Mouse (Mus musculus) large intestine, adult 2 months (tissue): ENCODE data around the gene Tnks1bp1. TPM values are rescaled to one million over a fixed set of nuclear protein-coding genes. Genes with fewer than 3 reads are reported as not detected.

Source experiments
- DNase-seq: peaks from one replicate; pipeline ENCODE4 v3.0.0-alpha.2; 2012; ENCODE audit warnings: low read depth, low spot score
- WGBS: fragments of 180-500 bp; shearing (Covaris S2); methylation state at CpG from one replicate; pipeline ENCODE4 v1.1.7; 2018; 5-methylcytosine and 5-hydroxymethylcytosine counted together
- polyA plus RNA-seq: library from polyadenylated mRNA; depleted of rRNA; stranded (reverse); fragments of >200 nt; gene quantifications from 2 replicates; pipeline ENCODE4 v1.2.3, GENCODE M21; 2012

Gene Tnks1bp1
- polyA plus RNA-seq, 1 experiment: 29.0 TPM

DNA sequence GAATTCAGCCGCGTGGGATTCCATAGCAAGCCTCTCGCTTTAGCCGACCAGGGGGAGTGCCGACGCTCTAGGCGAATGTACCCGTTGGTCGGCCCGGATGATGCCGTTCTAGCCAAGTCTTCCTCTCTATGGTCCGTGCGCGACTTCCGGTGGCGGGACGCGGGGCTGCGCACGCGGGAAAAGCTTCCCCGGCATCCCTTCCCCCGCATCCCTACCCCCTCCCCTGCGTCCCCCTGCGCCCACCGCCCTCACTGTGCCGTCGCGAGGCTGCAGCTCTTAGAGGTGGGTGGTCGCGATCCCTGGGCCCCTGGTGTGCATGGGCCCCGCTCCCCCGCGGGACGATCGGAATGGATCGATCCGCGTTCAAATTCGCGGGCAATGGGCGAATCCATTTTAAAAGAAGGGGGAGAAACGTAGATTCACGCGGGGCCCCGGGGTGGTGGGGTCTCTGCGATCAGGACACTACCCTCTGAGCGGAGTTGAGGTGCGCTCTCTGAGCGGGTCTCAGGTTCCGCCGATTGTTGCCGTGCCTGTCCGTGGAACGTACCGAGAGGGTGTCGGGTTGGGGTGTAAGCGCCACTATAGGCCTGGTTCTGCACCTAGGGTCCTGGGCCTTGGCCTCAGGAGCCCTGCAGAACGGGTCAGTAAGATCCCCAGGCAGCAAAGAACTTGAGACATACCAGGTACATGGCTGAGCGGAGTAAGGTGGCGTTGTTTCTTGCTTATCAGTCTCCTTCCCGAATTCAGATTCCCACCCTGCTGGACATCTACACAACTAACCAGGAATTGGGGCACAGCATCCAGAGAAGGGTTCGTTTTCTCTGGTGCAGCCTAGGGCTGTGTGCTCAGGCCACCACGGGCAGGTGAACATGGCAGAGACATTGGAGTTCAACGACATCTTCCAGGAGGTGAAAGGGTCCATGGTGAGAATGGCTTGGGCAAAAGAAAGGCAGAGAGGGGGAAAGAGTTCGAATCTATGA is 10.5 kb upstream of the Tnks1bp1 start, which contains the start of the genes Ssrp1 and P2rx3:
Gene Ssrp1 (plus strand): TSS at position 188 of the 980 bp plus-strand sequence.
Gene P2rx3 (minus strand): TSS at position 416 of the 980 bp plus-strand sequence.
- under 1% methylated on average over 66 of the region's 66 CpGs for WGBS

DNA sequence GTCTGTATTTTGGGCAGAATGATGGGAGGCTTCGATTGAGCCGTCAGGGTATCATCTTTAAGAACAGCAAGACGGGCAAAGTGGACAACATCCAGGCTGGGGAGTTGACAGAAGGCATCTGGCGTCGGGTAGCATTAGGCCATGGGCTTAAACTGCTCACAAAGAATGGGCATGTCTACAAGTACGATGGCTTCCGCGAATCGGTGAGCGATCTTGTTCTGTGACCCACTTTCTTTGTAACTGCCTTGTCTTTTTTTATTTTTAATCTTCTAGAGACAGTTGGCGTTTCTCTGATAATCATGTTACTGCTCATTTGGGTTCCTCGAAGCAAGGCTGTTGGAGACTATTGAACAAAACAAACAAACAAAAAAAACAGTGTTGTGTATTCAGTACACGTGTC is 9.5 kb upstream of the Tnks1bp1 start:
- no peak for DNase-seq
- WGBS: 80% methylated on average over 13 of the region's 13 CpGs

More for the DNA sequence above, 10.5 kb upstream of the Tnks1bp1 start, which contains the start of the genes Ssrp1 and P2rx3:
- DNase-seq: no peak

DNA sequence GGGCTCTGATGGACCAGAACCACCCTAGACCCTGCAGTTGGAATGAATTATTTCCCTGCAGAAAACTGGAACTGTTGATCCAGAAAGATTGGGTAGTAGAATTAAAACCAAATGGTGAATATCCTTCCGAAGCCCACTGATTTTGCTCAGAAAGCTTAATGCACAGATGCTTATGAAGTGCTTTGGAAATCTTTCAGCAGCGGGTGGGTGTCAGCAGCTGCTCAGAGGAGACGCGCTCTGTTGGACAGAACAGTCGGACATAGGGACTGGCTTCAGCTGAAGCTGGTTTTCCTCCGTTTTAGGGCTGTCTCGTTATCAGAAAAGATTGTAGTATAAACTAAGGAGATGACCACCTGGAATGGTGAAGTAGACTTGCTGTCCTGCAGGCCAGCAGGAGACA is 4.2 kb upstream of the Tnks1bp1 start:
- no peak for DNase-seq
- 87% methylated on average over 7 of the region's 7 CpGs for WGBS

DNA sequence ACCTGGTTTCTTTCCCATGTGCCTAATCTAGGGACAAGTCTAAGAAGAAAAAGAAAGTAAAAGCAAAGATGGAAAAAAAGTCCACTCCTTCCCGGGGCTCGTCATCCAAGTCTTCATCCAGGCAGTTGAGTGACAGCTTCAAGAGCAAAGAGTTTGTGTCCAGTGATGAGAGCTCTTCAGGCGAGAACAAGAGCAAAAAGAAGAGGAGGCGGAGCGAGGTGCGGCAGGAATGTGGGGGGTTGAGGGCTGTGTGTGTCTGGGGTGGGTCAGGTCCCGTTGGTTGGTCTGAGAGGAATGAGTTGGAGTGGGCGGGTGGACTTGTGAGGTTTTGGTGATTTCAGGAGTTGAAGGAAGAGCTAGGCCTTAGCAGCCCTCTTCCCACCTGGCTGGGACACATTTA is 1.6 kb upstream of the Tnks1bp1 start:
- no peak for DNase-seq
- 82% methylated on average over 8 of the region's 8 CpGs for WGBS

DNA sequence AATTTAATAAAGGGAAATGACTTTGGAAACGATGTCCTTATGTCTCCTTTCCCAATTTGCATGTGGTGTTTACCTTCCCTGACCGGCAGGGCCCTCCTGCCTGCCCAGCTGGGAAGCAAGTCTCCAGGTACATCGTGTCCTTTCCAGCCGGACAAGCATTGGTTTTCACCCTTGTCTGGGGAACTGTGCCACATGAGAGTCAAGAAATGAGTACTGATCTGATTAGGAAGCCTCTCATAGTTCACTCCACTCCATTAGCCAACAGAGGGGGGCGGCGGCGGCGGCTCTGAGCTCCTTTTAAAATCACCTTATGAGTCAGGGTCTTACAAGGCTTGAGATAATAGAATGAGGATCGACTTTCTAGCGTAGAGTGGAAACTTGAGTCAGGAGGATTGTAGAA is 741 bp upstream of the Tnks1bp1 start:
- DNase-seq: no peak
- WGBS: 41% methylated on average over 10 of the region's 10 CpGs

DNA sequence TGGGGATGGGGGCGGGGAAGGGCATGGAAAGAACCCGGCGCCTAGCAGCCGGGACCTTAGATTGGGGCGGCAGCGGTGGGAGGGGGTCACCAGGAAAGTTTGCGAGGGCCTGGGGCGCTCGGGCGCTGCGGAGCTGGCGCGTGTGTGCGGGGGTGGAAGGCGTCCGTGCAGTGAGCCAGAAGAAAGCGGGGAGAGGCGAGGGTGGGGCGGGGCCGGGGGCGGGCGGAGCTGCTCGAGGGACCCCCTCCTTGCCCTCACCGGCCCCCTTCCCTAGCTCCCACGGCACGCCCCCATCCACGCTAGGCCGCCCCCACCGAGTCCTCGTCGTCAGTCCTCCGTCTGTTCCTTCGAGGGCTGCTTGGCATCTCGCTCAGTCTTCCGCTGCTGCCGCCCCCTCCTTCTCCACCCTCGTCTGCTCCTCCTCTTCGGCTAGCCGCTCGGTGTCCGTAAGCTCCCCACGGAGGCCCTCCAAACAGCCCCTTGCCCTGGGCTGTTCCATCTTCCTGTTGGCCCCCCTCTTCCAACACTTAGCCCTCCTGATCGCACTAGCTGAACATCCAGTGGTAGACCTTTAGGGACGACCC is 438 bp downstream of the Tnks1bp1 start:
- no peak for DNase-seq
- 2% methylated on average over 38 of the region's 44 CpGs for WGBS

DNA sequence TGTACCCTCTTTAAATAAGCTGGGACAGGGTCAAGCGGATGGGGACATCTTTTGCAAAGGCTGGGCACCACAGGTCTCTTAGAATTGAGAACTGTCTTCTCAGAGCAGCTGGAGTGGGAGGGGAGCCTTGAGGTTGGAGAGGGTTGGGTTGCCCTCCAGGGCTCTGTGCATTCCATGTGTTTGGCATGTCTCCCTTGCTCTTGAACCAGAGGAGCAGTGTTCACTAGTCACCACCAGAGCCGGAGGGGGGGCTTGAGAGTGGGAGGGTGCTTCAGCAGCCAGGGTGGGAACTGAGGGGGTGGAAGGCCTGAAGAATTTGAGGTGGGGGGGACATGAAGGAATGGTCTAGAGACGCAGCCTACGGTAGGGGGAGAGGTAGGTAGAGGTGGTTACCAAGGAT is 1.5 kb downstream of the Tnks1bp1 start:
- WGBS: 74% methylated on average over 4 of the region's 4 CpGs
- no peak for DNase-seq

DNA sequence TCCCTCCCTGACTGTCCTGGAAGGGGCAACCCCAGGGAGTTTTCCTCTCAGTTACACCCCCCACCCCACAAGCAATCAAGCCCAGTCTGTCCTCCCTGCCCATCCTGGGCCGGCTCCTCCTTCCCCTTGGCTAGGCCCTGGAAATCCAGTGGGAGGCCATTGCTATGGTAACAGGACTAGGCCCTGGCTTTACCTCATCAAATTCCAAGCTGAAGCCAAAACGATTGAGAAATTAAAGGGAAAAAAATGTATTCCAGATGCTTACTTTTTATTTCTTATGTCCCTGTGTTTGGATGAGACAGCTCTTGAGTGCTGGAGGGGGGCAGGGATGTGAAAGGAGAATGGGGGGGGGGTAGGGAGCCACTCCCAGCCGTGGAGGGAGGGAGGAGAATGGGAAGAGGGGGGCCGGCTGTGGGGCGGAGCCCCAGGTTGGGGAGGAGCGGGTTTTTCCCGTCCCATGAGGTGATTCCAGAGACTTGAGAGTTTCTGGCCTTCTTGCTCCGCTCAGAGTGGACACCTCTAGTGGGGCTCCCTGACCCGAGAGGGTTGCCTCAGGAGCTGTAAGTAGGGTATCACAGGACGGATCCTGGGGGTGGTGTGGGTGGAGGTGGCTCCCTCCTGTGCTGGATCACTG is 2.3 kb downstream of the Tnks1bp1 start:
- DNase-seq: no peak
- WGBS: 9% methylated on average over 10 of the region's 10 CpGs

DNA sequence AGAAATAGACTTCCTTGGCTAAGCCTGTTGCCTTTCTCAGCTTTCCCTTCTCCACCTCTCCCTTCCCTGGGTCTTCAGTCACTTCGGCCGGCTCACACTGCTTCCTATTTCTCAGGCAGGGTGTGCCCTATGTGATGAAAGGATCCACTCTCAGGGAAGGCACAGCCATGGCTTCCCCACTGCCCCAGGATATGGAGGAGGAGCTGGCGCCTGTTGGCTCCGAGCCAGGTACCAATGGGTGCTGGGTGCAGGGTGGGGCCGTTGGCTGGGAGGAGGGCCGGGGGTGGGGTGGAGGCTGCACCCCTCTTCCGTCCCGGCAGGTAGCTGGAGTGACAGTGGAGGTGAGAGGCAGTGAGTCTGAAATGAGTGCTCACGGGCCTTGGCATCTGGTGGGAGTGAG is 2.9 kb downstream of the Tnks1bp1 start:
- 15% methylated on average over 9 of the region's 9 CpGs for WGBS
- no peak for DNase-seq

DNA sequence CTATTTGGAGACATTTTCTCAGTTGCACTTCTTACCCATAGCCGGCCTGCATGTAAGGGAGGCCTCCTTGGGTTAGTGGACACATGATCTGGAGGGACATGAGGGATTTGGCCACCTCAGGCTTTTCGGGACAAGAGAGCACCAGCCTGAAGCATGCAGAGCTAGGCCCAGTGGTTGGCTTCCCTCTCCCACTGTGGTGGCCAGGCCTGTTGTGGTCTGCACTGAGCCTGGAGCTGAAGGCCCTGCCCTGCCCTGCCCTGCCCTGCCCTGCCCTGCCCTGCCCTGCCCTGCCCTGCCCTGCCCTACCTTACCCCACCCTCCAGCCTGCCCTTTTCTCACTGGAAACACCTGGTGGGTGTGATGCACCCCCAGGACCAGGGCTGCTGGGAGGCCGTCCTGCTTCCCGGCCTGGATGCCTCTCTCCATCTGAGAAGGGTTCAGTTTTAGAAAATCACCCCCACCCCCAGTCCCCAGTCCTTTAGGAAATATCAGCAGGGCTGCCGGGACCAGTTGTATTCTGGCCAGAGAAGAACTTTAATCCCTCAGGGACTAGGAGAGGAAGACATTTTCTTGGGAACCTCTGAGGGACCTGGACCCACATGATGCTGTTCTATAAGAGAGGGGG is 5.5 kb downstream of the Tnks1bp1 start:
- no peak for DNase-seq
- 43% methylated on average over 5 of the region's 5 CpGs for WGBS

DNA sequence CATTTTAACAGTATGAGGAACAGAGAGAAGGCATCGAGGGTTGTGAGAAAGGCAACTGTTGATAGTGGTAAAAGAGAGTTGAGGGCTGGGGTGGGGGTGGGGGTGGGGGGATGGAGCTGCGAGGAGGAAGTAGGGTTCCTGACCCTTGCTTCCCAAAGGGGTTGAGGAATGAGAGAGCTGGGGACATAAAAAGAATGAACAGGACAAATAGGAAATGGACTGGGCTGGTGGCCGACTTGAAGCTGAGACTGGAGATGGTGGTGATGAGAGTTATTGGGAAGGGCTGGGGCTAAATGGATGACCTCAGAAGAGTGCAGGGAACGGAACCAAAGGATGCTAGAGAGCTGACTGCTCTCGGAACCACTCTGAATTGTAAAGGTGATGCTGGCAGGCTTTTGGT is 8.9 kb downstream of the Tnks1bp1 start:
- DNase-seq: no peak
- 68% methylated on average over 5 of the region's 5 CpGs for WGBS

DNA sequence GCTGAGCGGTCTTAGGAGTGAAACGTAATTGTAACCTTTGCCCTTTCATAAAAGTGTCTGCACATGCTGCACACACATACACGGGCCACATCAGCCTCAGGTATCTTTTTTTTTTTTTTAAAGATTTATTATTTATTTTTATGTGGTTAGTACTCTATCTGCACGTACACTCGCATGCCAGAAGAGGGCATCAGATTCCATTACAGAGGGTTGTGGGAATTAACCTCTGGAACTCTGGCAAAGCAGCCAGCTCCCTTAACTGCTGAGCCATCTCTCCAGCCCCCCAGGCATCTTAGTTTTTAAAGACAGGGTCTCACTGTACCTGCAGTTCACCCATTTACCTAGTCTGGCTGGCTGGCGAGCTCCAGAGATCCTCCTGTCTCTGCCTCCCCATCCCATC is 11.9 kb downstream of the Tnks1bp1 start:
- WGBS: 63% methylated on average over 6 of the region's 6 CpGs
- DNase-seq: no peak

DNA sequence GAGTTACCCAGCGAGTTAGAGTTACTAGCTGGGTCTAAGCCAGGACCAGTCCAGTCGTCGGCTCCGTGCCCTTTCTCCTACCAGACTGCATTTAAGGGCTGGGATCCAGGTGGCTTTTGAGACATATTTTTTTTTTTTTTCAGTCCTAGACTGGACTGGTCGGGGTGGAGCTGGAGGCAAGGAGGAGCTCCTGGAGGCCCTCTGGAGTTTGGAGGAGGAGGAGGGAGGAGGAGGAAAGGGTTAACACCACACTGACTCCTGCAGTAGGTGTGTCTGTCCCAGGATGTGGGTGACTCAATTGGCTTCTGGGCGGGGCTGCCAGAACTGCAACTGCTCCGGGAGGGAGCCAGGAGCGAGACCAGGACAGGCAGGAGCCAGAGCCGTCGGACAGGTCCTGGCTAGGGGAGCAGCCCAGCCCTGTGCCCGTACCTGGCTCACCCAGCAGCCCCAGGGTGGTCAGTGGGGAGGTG is 12.8 kb downstream of the Tnks1bp1 start:
- 1% methylated on average over 11 of the region's 11 CpGs for WGBS

DNA sequence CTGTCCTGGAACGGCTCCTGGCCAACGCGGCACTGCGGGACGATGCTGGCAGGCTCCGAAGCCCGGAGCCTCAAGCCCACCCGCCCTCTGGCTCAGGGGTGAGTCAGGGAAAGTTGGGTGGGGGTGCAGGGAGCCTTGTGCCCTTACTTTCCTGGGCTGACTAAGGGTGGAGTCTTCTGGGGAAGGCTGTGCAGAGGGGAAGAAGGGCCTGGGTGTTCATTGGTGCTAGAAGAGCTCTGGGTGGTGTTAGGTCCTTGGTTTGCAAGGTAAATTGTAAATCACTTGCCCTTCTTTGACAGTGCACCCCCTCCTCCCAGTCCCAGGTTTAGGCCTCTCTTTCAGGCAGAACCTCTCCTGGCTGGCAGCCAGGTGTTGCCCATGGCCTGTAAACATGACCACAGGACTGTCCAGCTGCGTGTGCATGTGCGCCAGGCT is 13.3 kb downstream of the Tnks1bp1 start:
- WGBS: 5% methylated on average over 10 of the region's 10 CpGs
- no peak for DNase-seq

More for the DNA sequence above, 12.8 kb downstream of the Tnks1bp1 start:
- no peak for DNase-seq

DNA sequence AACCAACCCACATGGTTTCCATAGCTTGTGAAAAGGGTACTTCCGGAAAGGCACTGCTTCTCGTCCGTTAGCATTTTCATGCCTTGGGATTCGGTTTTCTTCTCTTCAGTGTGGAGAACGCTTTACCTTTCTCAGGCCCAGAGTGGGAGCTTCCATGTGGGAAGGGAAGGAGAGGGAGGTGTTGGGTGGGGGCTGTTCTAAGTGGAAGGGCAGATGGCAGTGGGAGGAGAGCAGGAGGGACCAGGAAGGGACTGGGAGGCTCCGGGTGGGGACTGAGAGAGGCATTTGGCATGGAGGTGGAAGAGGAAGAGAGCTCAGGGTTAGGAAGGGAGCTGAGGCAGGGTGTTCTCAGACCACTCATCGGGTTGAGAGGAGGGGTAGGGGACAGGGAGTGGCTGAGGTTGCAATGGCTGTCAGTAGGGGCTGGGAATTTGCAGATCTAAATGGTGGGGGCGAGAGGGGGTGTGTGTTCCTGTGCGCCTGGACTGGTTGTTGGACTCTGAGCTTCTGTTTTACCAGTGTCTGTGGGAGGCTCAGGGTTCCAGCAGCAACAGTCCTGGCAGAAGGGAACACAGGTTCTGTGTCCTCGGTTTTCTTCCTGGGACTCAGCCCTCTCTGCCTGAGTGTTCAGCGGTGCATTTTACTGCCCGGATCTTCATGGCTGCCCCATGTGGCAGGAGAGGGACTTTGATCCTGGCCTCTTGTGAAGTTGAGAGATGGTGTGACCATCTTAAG is 17.5 kb downstream of the Tnks1bp1 start:
- DNase-seq: no peak
- 62% methylated on average over 12 of the region's 12 CpGs for WGBS

DNA sequence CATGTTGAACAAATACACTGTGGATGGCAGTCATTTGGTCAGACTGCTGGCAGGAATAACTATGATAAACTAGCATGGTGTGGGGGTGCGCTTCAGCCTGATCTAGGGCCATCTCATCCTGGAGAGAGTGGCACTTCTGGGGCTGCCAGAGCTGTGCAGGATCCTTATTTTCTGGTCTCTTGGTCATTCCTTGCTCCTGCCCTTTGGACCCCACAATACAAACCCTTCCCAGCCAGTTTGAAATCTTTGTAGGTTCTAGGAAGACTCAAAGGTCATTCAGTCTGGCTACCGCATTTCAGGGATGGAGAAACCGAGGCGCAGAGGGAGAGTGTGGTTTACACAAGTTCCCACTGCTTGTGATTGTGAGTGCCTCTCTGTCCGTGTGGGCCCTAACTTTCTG is 19.1 kb downstream of the Tnks1bp1 start:
- no peak for DNase-seq
- WGBS: 84% methylated on average over 5 of the region's 5 CpGs

DNA sequence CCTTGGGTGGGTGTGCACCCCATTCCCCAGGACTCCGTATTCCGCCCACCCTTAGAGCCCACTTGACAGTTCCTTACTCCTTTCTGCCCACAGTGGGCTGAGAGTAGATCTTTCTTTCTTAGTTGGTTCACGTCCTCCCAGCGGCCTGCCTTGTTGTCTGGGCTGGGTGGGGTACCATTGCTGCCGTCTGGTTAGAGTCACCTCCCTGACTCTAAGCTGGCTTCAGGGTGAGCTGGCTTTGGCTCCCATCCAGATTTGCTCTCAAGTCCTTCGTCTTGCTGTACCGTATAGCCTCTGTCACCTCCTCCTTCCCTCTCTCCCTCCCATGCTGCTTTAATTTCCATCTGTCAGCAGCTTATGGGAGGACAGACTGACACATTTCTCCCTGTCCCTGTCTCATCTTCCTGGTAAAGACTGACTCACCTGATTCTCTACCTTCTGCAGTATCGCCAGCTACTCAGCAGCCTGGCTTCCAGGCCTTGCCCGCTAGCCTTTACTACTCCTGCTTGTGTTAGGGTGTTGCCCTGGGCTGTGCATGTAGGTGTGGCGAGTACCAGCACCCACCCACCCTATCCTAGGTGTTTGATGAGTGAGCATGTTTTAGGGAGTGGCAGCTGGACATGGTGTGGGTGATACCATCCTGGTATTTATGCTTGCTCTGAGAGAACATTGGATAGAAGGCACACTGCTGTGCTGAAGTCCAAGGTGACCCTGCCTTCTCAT is 20.2 kb downstream of the Tnks1bp1 start:
- no peak for DNase-seq
- 33% methylated on average over 10 of the region's 10 CpGs for WGBS

DNA sequence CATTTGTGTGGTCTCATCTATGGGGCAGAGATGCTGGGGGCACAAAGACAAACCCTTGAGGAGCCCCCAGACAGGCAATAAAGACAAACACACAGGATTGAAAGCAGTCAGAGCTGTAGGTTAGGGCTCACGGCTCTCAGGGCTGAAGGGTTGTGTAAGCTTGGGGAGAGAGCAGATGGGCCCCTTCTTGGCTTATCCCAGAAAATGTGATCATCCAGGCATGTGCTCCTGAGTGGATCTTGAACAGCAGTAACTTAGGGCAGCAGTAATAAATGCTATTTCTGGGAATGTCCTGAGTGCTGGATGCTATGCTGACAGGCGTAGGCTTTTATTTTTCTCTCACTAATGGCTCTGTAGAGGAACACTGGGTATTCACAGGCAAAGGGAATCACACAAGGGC is 20.8 kb downstream of the Tnks1bp1 start:
- 79% methylated on average over 2 of the region's 2 CpGs for WGBS
- no peak for DNase-seq
